In the genomic region with DNA sequence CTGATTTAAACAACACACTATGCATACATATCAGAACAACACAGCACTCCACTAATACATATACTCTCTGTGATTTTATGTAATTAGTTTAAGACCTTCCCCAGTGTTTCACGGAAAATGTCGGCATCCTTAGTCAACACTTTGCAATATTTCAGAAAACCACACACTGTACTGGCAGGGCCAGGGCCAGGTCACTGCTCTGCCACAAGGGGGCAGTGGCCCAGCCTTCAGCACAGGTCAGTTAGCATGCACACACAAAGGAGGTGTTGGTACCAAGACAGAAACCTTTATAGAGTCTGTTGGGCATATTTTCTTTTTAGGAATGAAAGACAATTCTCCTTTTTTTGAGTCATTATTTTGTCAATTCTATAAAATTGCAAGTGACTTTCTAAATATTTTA, we compare ENCODE assay signal across 9 mouse cellular contexts. TPM values are rescaled to one million over a fixed set of nuclear protein-coding genes. Genes with fewer than 3 reads are reported as not detected.
DNase-seq lines count a peak whose midpoint lies in the region; ATAC-seq and TF ChIP-seq lines count a peak whose summit lies in the region.
"Had no signal": no experiment of that assay in that cellular context is flagged by ENCODE, and none has a peak within 500 bp of the region (broad histone marks: within the 10 kb centered on the region; RNA-seq: fewer than 3 reads in every experiment).

No protein-coding gene starts in this region.

- 33% methylated on average over 2 of the region's 2 CpGs for WGBS in spleen, adult 2 months
- 69% methylated on average over 2 of the region's 2 CpGs for WGBS in forebrain, embryonic 11.5 days
- 58% methylated on average over 2 of the region's 2 CpGs for WGBS in liver, adult 2 months
- 63% methylated on average over 2 of the region's 2 CpGs for WGBS in neural tube, embryonic 12.5 days

- H3K9me3 ChIP-seq in forebrain, embryonic 11.5 days (ENCODE audit: control insufficient read depth, low read length), result no peaks in the 10 kb centered on the region
- H3K9me3 ChIP-seq in neural tube, embryonic 12.5 days, result no peaks in the 10 kb centered on the region
- H3K9me3 ChIP-seq: hindbrain, embryonic 15.5 days had no signal

- H3K27me3 ChIP-seq in spleen, adult 2 months (ENCODE audit: control insufficient read depth, insufficient read depth, low read length), result no peaks in the 10 kb centered on the region
- no peaks in the 10 kb centered on the region for H3K27me3 ChIP-seq in forebrain, embryonic 11.5 days (ENCODE audit: control insufficient read depth, insufficient read depth, low read length)
- H3K27me3 ChIP-seq in liver, adult 2 months (ENCODE audit: control insufficient read depth, insufficient read depth, low read length), result no peaks in the 10 kb centered on the region
- no peaks in the 10 kb centered on the region for H3K27me3 ChIP-seq in neural tube, embryonic 12.5 days (replicated peaks)
- H3K27me3 ChIP-seq: hindbrain, embryonic 15.5 days had no signal

- no peak overlapping the region for H3K4me3 ChIP-seq in spleen, adult 2 months (ENCODE audit: extremely low read depth, insufficient read depth, insufficient read length)
- H3K4me3 ChIP-seq in forebrain, embryonic 11.5 days (ENCODE audit: low read depth, low read length), result no peak overlapping the region
- H3K4me3 ChIP-seq in liver, adult 2 months (ENCODE audit: insufficient read depth, low read depth, low read length), result no peak overlapping the region
- no peak overlapping the region for H3K4me3 ChIP-seq in neural tube, embryonic 12.5 days
- H3K4me3 ChIP-seq: hindbrain, embryonic 15.5 days had no signal

- H3K79me2 ChIP-seq in liver, adult 2 months (ENCODE audit: control insufficient read depth, insufficient read depth, low read length), result no peaks in the 10 kb centered on the region

- peak; percentile 94 for ATAC-seq in forebrain, embryonic 11.5 days (replicated peaks; ENCODE audit: low FRiP score)
- peak; percentile 85; the same call in 1 of the 2 replicates for ATAC-seq in neural tube, embryonic 12.5 days (ENCODE audit: low FRiP score, low read depth)

- DNase-seq in spleen, adult 2 months (ENCODE audit: low read depth in 1 of 2, low spot score in 2 of 2), result peak in 1 of 2 experiments; percentile 9
- DNase-seq in spleen, adult 12 weeks (ENCODE audit: low spot score), result no peak
- DNase-seq in adrenal gland, postnatal 10 days, result peak; percentile 35
- DNase-seq in forebrain, embryonic 11.5 days (ENCODE audit: low spot score), result peak; percentile 67
- peak; percentile 12 for DNase-seq in liver, adult 2 months (ENCODE audit: extremely low read depth, low read depth, low spot score)
- no peak for DNase-seq in urinary bladder, postnatal 36 days (ENCODE audit: low spot score in 2 of 2)
- DNase-seq in left cerebral cortex, adult 8-10 months (ENCODE audit: low spot score in 2 of 2), result no peak

- H3K9ac ChIP-seq in forebrain, embryonic 11.5 days (ENCODE audit: low read length), result no peak overlapping the region
- H3K9ac ChIP-seq in liver, adult 2 months (ENCODE audit: low read depth, low read length), result no peak overlapping the region
- H3K9ac ChIP-seq in neural tube, embryonic 12.5 days, result no peak overlapping the region
- H3K9ac ChIP-seq: hindbrain, embryonic 15.5 days had no signal

- H3K4me1 ChIP-seq in spleen, adult 2 months (ENCODE audit: control insufficient read depth, insufficient read depth, insufficient read length), result no peaks in the 10 kb centered on the region
- H3K4me1 ChIP-seq in forebrain, embryonic 11.5 days (replicated peaks; ENCODE audit: control insufficient read depth, insufficient read depth, low read length), result no peaks in the 10 kb centered on the region
- H3K4me1 ChIP-seq in liver, adult 2 months (ENCODE audit: control insufficient read depth, insufficient read depth, low read length), result no peaks in the 10 kb centered on the region
- no peaks in the 10 kb centered on the region for H3K4me1 ChIP-seq in neural tube, embryonic 12.5 days
- H3K4me1 ChIP-seq: hindbrain, embryonic 15.5 days had no signal

- peak; percentile 61; the same call in 1 of the 2 replicates for TF ChIP-seq CTCF in spleen, adult 2 months (IDR thresholded peaks at IDR 0.05; ENCODE audit: extremely low read depth, insufficient read depth, insufficient read length, insufficient replicate concordance)
- peak; percentile 82 for TF ChIP-seq CTCF in liver, adult 2 months (IDR thresholded peaks at IDR 0.05; ENCODE audit: low read depth, low read length)

- no peak overlapping the region for H3K4me2 ChIP-seq in forebrain, embryonic 11.5 days (ENCODE audit: low read depth, low read length, severe bottlenecking)
- H3K4me2 ChIP-seq in neural tube, embryonic 12.5 days (replicated peaks), result no peak overlapping the region
- H3K4me2 ChIP-seq: hindbrain, embryonic 15.5 days had no signal

- H3K27ac ChIP-seq in spleen, adult 2 months (ENCODE audit: insufficient read depth, low read length), result no peak overlapping the region
- H3K27ac ChIP-seq in forebrain, embryonic 11.5 days (ENCODE audit: low read depth, low read length), result no peak overlapping the region
- no peak overlapping the region for H3K27ac ChIP-seq in liver, adult 2 months (replicated peaks; ENCODE audit: insufficient read depth, low read depth, low read length)
- no peak overlapping the region for H3K27ac ChIP-seq in neural tube, embryonic 12.5 days
- H3K27ac ChIP-seq: hindbrain, embryonic 15.5 days had no signal

- TF ChIP-seq POLR2A in spleen, adult 2 months (IDR thresholded peaks at IDR 0.05; ENCODE audit: low read depth, low read length), result no peak
- no peak for TF ChIP-seq POLR2A in liver, adult 2 months (IDR thresholded peaks at IDR 0.05; ENCODE audit: extremely low read depth, insufficient read depth, low read length)

- H3K36me3 ChIP-seq in spleen, adult 2 months (ENCODE audit: control insufficient read depth, insufficient read depth, low read length), result no peaks in the 10 kb centered on the region
- H3K36me3 ChIP-seq in forebrain, embryonic 11.5 days (ENCODE audit: control insufficient read depth, insufficient read depth, low read length), result no peaks in the 10 kb centered on the region
- no peaks in the 10 kb centered on the region for H3K36me3 ChIP-seq in liver, adult 2 months (ENCODE audit: control insufficient read depth, insufficient read depth, low read length)
- H3K36me3 ChIP-seq in neural tube, embryonic 12.5 days, result no peaks in the 10 kb centered on the region
- H3K36me3 ChIP-seq: hindbrain, embryonic 15.5 days had no signal

RNA-seq across cellular contexts. Expression of gene Rnpc3, which starts 27.0 kb away (rescaled TPM):
- polyA plus RNA-seq in spleen, adult 2 months (2012; rRNA removed), result 4.2 and 5.6 TPM in 2 replicates
- 10 to 100 TPM; 21.1 to 25.6 TPM for total RNA-seq in adrenal gland, postnatal 10 days (2021)
- 46.1 and 51.4 TPM in 2 replicates for polyA plus RNA-seq in forebrain, embryonic 11.5 days (2014; fragmentation: Nextera tagmentation; extraction: Ambion mirVana)
- total RNA-seq in liver, adult 2 months (2014; rRNA removed), result 13.9 and 18.3 TPM in 2 replicates
- 2.9 and 4.9 TPM in 2 replicates for polyA plus RNA-seq in liver, adult 2 months (2012; rRNA removed)
- polyA plus RNA-seq in neural tube, embryonic 12.5 days (2016; fragmentation: Nextera tagmentation; extraction: Ambion mirVana), result 49.4 and 52.6 TPM in 2 replicates
- total RNA-seq in left cerebral cortex, adult 8-10 months (2022), result 10 to 100 TPM; 24.2 to 28.4 (median 26.2) TPM

RNA-seq across cellular contexts. Expression of gene Amy1, which starts 50.4 kb away (rescaled TPM):
- polyA plus RNA-seq in spleen, adult 2 months (2012; rRNA removed), result 0.29 and 0.56 TPM in 2 replicates
- total RNA-seq in adrenal gland, postnatal 10 days (2021), result 10 to 100 TPM; 33.0 to 60.6 TPM
- 2.4 and 3.8 TPM in 2 replicates for polyA plus RNA-seq in forebrain, embryonic 11.5 days (2014; fragmentation: Nextera tagmentation; extraction: Ambion mirVana)
- 312 and 348 TPM in 2 replicates for total RNA-seq in liver, adult 2 months (2014; rRNA removed)
- 41.5 and 71.9 TPM in 2 replicates for polyA plus RNA-seq in liver, adult 2 months (2012; rRNA removed)
- 5.3 and 6.6 TPM in 2 replicates for polyA plus RNA-seq in neural tube, embryonic 12.5 days (2016; fragmentation: Nextera tagmentation; extraction: Ambion mirVana)
- 10 to 100 TPM; 12.7 to 16.0 (median 14.9) TPM for total RNA-seq in left cerebral cortex, adult 8-10 months (2022)

Comparison
In these comparisons a context has a peak if more than half of its experiments do, and no peak if none do; other contexts are left out.
1. DNase-seq: peak in adrenal gland, postnatal 10 days (single experiment), forebrain, embryonic 11.5 days (single experiment) and liver, adult 2 months (single experiment); none in spleen, adult 12 weeks (single experiment), urinary bladder, postnatal 36 days (0 of 2) and left cerebral cortex, adult 8-10 months (0 of 2).